Mouse (Mus musculus) limb, embryonic 15.5 days (tissue): ENCODE results near the gene Trp53i11. TPM values are rescaled to one million over a fixed set of nuclear protein-coding genes. Genes with fewer than 3 reads are reported as not detected.
A peak's percentile ranks its signal among the peaks of the same experiment; 100 is the strongest.

Experiments
- ATAC-seq: fragments of 200-750 bp; cut with Nextera tagmentation; 2 replicates; pipeline ENCODE4 v1.8.0; 2017; ENCODE audit warnings: low read depth, moderate TSS enrichment; ENCODE audit not compliant: insufficient number of reproducible peaks, low FRiP score, low TSS enrichment
- H3K27ac ChIP-seq: fragments of 300-500 bp; sonication (generic); 2 replicates; pipeline ENCODE4 v1.5.1; 2015; ENCODE audit warnings: moderate library complexity, mild to moderate bottlenecking, inconsistent platforms
- H3K27me3 ChIP-seq: fragments of 300-500 bp; sonication (generic); 2 replicates; pipeline ENCODE4 v1.6.1; 2015; ENCODE audit warnings: inconsistent platforms
- H3K36me3 ChIP-seq: fragments of 300-500 bp; sonication (generic); 2 replicates; pipeline ENCODE4 v1.6.1; 2015; ENCODE audit warnings: inconsistent platforms
- H3K4me1 ChIP-seq: fragments of 300-500 bp; sonication (generic); 2 replicates; pipeline ENCODE4 v1.6.1; 2015; ENCODE audit warnings: inconsistent platforms
- H3K4me2 ChIP-seq: fragments of 300-500 bp; sonication (generic); 2 replicates; pipeline ENCODE4 v1.6.1; 2015; ENCODE audit warnings: mild to moderate bottlenecking, inconsistent platforms
- H3K4me3 ChIP-seq: fragments of 300-500 bp; sonication (generic); 2 replicates; pipeline ENCODE4 v1.5.1; 2015; ENCODE audit warnings: mild to moderate bottlenecking, inconsistent platforms
- H3K9ac ChIP-seq: fragments of 300-500 bp; sonication (generic); 2 replicates; pipeline ENCODE4 v1.6.1; 2015; ENCODE audit warnings: inconsistent platforms
- H3K9me3 ChIP-seq: fragments of 300-500 bp; sonication (generic); 2 replicates; pipeline ENCODE4 v1.6.1; 2016; ENCODE audit warnings: inconsistent platforms
- WGBS: fragments of 180-500 bp; shearing (Covaris S2); methylation state at CpG from one replicate; pipeline ENCODE4 v1.1.7; 2015; 5-methylcytosine and 5-hydroxymethylcytosine counted together
- polyA plus RNA-seq: library from polyadenylated mRNA; unstranded; fragments of >200 nt; fragmentation: Nextera tagmentation; extraction: Ambion mirVana; gene quantifications from 2 replicates; pipeline ENCODE4 v1.2.1, GENCODE M21; 2015

Trp53i11 gene
- polyA plus RNA-seq, 1 experiment from 2014 or later = 26.5 TPM

DNA sequence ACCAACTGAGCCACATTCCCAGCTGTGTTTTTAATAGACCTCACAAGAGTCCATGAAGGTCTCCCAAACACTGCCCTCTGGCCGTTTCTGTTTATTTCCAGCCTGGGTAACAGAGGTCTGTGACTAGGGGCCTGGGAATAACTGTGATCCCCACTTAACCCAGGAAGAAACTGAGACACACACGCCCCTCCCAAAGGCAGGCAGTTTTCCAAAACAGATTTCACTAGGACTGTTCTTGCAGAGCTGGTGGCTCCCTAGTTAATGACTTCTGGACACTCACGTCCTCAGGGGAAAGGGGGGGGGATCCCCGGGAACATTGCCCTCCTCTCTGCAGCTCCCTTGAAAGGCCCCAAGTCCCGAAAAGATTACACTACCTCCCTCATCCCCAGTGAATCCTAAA lies 12.1 kb upstream of the Trp53i11 start:
- Histone ChIP-seq H3K4me1 (peaks cover 49% of the 10 kb centered on the region), H3K4me2 (no peak overlapping the region), H3K9me3 (no peaks in the 10 kb centered on the region), H3K9ac (no peak overlapping the region), H3K4me3 (no peak overlapping the region), H3K27ac (no peak overlapping the region), H3K36me3 (no peaks in the 10 kb centered on the region), H3K27me3 (peaks cover 63% of the 10 kb centered on the region)
- no peak for ATAC-seq
- WGBS = 11% methylated on average over 5 of the region's 5 CpGs

- Histone ChIP-seq H3K9ac (no peak overlapping the region), H3K36me3 (no peaks in the 10 kb centered on the region), H3K9me3 (no peaks in the 10 kb centered on the region), H3K4me2 (no peak overlapping the region), H3K4me1 (peaks cover 50% of the 10 kb centered on the region), H3K27me3 (peaks cover 64% of the 10 kb centered on the region), H3K27ac (no peak overlapping the region), H3K4me3 (no peak overlapping the region)
- WGBS = 59% methylated on average over 2 of the region's 2 CpGs
- ATAC-seq = no peak
Observed at GRCm38 (mm10) chr2:93175721-93176120, 11.6 kb upstream of the Trp53i11 start.

DNA sequence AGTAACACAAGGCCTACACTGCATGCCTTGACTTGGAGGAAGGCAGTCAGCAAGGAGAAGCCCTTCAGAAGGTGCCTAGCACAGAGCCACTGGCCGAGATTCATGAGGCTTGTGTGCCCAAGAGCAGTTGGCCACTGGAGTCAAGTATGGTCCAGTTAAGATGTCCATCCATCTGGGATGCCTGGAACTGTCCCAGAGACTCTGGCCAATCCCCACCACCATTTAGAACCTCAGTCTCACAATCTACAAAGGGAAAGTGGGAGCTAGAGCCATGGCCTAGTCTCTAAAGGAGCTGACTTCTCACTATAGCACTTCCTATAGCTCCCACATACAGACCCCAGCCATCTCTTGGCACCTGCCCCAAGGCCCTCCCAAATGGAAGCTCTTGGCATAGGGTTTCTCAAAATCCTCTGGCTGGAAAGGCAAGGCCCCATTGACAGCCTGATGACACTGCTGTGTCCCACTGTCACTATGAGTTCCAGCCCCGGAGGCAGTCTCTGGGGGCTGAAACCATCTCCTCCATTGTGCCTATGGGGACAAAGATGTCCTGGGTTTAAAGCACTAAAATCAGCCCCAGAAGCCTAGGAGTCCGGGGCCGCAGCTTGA lies 11.1 kb upstream of the Trp53i11 start:
- Histone ChIP-seq H3K4me2 (0 out of 2 replicates have a peak overlapping the region, but pooled peaks have one; percentile 17), H3K27ac (no peak overlapping the region), H3K9me3 (no peaks in the 10 kb centered on the region), H3K27me3 (peaks cover 63% of the 10 kb centered on the region), H3K9ac (no peak overlapping the region), H3K36me3 (no peaks in the 10 kb centered on the region), H3K4me1 (peaks cover 47% of the 10 kb centered on the region), H3K4me3 (no peak overlapping the region)
- no peak for ATAC-seq
- 26% methylated on average over 4 of the region's 4 CpGs for WGBS

GRCm38 (mm10) chr2:93176871-93177667 lies 10.3 kb upstream of the Trp53i11 start:
- H3K27ac ChIP-seq = no peak overlapping the region
- no peak for ATAC-seq
- H3K27me3 ChIP-seq = peaks cover 66% of the 10 kb centered on the region
- H3K4me2 ChIP-seq = peak overlapping the region; percentile 17; the same call in 1 of the 2 replicates
- no peak overlapping the region for H3K4me3 ChIP-seq
- H3K9me3 ChIP-seq = no peaks in the 10 kb centered on the region
- peaks cover 47% of the 10 kb centered on the region for H3K4me1 ChIP-seq
- H3K9ac ChIP-seq = no peak overlapping the region
- H3K36me3 ChIP-seq = no peaks in the 10 kb centered on the region
- 6% methylated on average over 17 of the region's 17 CpGs for WGBS

DNA sequence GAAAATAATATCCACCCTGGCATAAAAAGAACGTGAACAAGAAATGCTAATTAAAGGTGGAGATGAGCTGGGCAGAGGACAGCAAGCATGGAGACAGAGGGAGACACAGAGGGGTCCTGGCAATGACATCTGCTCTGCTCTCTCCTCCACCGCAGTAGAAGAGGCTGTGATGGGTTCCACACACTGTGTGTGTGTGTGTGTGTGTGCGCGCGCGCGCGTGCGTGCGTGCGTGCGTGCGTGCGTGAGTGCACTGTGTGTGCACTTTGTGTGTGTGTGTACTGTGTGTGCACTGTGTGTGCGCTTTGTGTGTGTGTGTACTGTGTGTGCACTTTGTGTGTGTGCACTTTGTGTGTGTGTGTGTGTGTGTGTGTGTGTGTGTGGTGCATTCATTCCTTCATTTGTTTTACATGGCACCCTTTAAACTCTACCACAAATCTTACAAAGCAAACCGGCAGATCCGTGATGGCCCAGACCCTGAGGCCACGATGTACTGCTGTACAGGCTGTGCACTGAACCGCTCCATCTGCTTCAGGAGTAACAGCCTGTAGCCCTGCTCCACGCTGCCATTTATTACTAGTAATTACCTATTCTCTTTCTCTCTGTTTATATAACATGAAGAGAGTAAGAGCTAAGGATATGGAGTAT lies 9.6 kb upstream of the Trp53i11 start:
- H3K9me3 ChIP-seq = no peaks in the 10 kb centered on the region
- H3K27ac ChIP-seq = no peak overlapping the region
- peaks cover 70% of the 10 kb centered on the region for H3K27me3 ChIP-seq
- H3K4me2 ChIP-seq = no peak overlapping the region
- H3K36me3 ChIP-seq = no peaks in the 10 kb centered on the region
- no peak overlapping the region for H3K9ac ChIP-seq
- H3K4me3 ChIP-seq = no peak overlapping the region
- ATAC-seq = no peak
- H3K4me1 ChIP-seq = peaks cover 47% of the 10 kb centered on the region
- WGBS = 76% methylated on average over 20 of the region's 20 CpGs

DNA sequence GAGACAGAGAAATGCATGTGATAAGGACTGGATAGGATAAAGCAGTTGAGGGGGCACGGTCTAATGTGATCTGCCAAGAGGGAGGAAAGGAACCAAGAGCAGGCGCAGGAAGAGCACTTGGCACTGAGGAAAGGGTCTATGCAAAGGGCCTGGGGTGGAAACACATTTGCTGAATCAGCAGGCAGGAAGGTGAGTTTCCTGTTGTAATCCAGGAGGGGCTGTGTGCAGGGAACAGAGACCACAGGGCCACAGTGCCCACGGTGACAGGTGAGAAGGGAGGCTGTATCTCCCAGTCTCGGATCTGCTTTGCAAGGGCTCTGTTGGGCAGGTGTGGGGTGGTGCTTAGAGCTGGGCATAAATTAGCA lies 9.1 kb upstream of the Trp53i11 start:
- H3K9me3 ChIP-seq = no peaks in the 10 kb centered on the region
- no peak overlapping the region for H3K4me2 ChIP-seq
- H3K9ac ChIP-seq = no peak overlapping the region
- peaks cover 47% of the 10 kb centered on the region for H3K4me1 ChIP-seq
- no peaks in the 10 kb centered on the region for H3K36me3 ChIP-seq
- 87% methylated on average over 4 of the region's 4 CpGs for WGBS
- H3K4me3 ChIP-seq = no peak overlapping the region
- H3K27ac ChIP-seq = no peak overlapping the region
- no peak for ATAC-seq
- peaks cover 70% of the 10 kb centered on the region for H3K27me3 ChIP-seq

DNA sequence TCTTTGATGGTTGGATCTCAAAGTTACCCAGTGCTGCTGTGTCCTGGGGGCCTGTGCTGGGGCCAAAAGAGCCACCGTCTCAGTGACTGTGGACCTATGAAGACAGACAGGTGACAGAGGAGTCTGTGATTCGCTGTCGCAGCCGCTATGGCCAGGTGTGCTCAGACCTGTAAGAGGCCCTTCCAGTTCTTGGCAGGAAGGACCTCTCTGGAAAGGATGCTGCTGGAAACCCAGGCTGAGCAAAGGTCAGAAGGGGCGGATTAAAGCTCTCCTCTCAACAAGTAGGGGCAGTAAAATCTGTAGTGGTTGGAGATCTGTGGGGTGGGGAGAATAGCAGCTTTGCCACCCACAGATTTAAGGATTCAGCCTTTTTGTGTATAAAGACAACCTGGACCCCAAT lies 7.7 kb upstream of the Trp53i11 start:
- H3K4me3 ChIP-seq = no peak overlapping the region
- no peak overlapping the region for H3K9ac ChIP-seq
- ATAC-seq = no peak
- peaks cover 41% of the 10 kb centered on the region for H3K4me1 ChIP-seq
- no peaks in the 10 kb centered on the region for H3K36me3 ChIP-seq
- no peak overlapping the region for H3K4me2 ChIP-seq
- 55% methylated on average over 5 of the region's 5 CpGs for WGBS
- no peak overlapping the region for H3K27ac ChIP-seq
- peaks cover 63% of the 10 kb centered on the region for H3K27me3 ChIP-seq
- H3K9me3 ChIP-seq = no peaks in the 10 kb centered on the region

GRCm38 (mm10) chr2:93180077-93180844 lies 7.1 kb upstream of the Trp53i11 start:
- 0 out of 2 replicates have a peak overlapping the region, but pooled peaks have one; percentile 10 for H3K9ac ChIP-seq
- no peaks in the 10 kb centered on the region for H3K9me3 ChIP-seq
- peaks cover 35% of the 10 kb centered on the region for H3K4me1 ChIP-seq
- peaks cover 67% of the 10 kb centered on the region for H3K27me3 ChIP-seq
- 5% methylated on average over 41 of the region's 41 CpGs for WGBS
- H3K27ac ChIP-seq = no peak overlapping the region
- H3K4me2 ChIP-seq = peak overlapping the region; percentile 47
- H3K4me3 ChIP-seq = peak overlapping the region; percentile 23
- no peak for ATAC-seq
- no peaks in the 10 kb centered on the region for H3K36me3 ChIP-seq

DNA sequence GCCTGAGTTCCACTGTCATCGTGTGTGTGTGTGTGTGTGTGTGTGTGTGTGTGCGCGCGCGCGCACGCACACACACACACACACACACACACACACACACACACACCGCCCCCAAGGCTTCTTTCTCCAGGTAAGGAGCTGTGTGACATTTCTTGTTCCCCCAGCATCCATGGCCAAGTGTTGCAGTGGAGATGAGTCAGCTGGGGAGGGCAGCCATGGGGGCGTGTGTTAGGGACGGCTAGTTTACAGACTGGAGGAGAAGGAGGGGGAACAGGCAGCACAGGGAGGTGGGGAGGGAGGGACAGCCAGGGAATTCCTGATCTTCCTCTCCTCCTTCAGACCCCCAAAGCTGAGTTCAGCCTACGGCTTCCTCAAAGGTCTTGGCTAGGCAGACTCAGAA lies 4.5 kb upstream of the Trp53i11 start:
- 75% methylated on average over 11 of the region's 11 CpGs for WGBS
- ATAC-seq = no peak
- H3K27ac ChIP-seq = no peak overlapping the region

GRCm38 (mm10) chr2:93188020-93188760 lies 842 bp downstream of the Trp53i11 start:
- Histone ChIP-seq H3K9ac (peak overlapping the region; percentile 54), H3K4me1 (peaks cover 42% of the 10 kb centered on the region), H3K4me3 (peak overlapping the region; percentile 68), H3K36me3 (no peaks in the 10 kb centered on the region), H3K27ac (peak overlapping the region; percentile 54; the same call in 1 of the 2 replicates), H3K9me3 (no peaks in the 10 kb centered on the region), H3K27me3 (peaks cover 34% of the 10 kb centered on the region), H3K4me2 (peak overlapping the region; percentile 100)
- no peak for ATAC-seq
- under 1% methylated on average over 53 of the region's 53 CpGs for WGBS

More for the DNA sequence above, 4.5 kb upstream of the Trp53i11 start:
- no peaks in the 10 kb centered on the region for H3K36me3 ChIP-seq
- H3K27me3 ChIP-seq = peaks cover 62% of the 10 kb centered on the region
- no peak overlapping the region for H3K4me3 ChIP-seq
- H3K4me1 ChIP-seq = peaks cover 21% of the 10 kb centered on the region
- H3K9ac ChIP-seq = no peak overlapping the region
- H3K4me2 ChIP-seq = no peak overlapping the region
- H3K9me3 ChIP-seq = no peaks in the 10 kb centered on the region
